Mouse (Mus musculus) gastrocnemius, postnatal 4 days (tissue): ENCODE results near the gene Pigo. TPM values are rescaled to one million over a fixed set of nuclear protein-coding genes. Genes with fewer than 3 reads are reported as not detected.

ENCODE experiments used
- DNase-seq, 2 experiments: peaks; one replicate each; pipeline ENCODE4 v3.0.0; 2021 to 2022; ENCODE audit warnings: low spot score in 2 of 2, mixed read lengths in 2 of 2
- total RNA-seq, 2 experiments: library from RNA; stranded (reverse); gene quantifications; 2 replicates each; pipeline ENCODE4 v1.2.3; 2021

The Pigo gene
- total RNA-seq, 2 experiments from 2014 or later, result 10.7 to 10.8 TPM

GRCm38 (mm10) chr4:43038567-43039495 is 13.2 kb upstream of the Pigo start:
- DNase-seq, result peak in 1 of 2 experiments; percentile 57

GRCm38 (mm10) chr4:43037860-43038566 is 12.4 kb upstream of the Pigo start:
- no peak for DNase-seq

- no peak for DNase-seq
These were observed 10.7 kb upstream of the Pigo start for GRCm38 (mm10) chr4:43036356-43036755.

GRCm38 (mm10) chr4:43035851-43036250 is 10.2 kb upstream of the Pigo start:
- DNase-seq, result no peak

- DNase-seq, result no peak
These were observed 7.9 kb upstream of the Pigo start for GRCm38 (mm10) chr4:43033481-43033880.

GRCm38 (mm10) chr4:43032501-43032900 is 6.9 kb upstream of the Pigo start:
- no peak for DNase-seq

- peak; percentile 77 to 91 for DNase-seq
These were observed 5.8 kb upstream of the Pigo start, which contains the start of gene Stoml2 for GRCm38 (mm10) chr4:43031237-43031995. Stoml2 (minus strand) TSS chr4:43031710.

GRCm38 (mm10) chr4:43030780-43031230 is 5.2 kb upstream of the Pigo start:
- DNase-seq, result no peak

- DNase-seq, result no peak
These were observed 4.7 kb upstream of the Pigo start for GRCm38 (mm10) chr4:43030352-43030751.

GRCm38 (mm10) chr4:43029749-43030148 is 4.1 kb upstream of the Pigo start:
- no peak for DNase-seq

- DNase-seq, result no peak
These were observed 3.5 kb upstream of the Pigo start for GRCm38 (mm10) chr4:43029121-43029520.

GRCm38 (mm10) chr4:43024673-43025072 is 946 bp downstream of the Pigo start:
- DNase-seq, result no peak

- DNase-seq, result no peak
These were observed 4.3 kb downstream of the Pigo start for GRCm38 (mm10) chr4:43021341-43021740.

- DNase-seq, result no peak
These were observed 4.7 kb downstream of the Pigo start for GRCm38 (mm10) chr4:43020876-43021275.

GRCm38 (mm10) chr4:43019641-43020465 is 5.8 kb downstream of the Pigo start:
- DNase-seq, result no peak

GRCm38 (mm10) chr4:43019176-43019575 is 6.4 kb downstream of the Pigo start:
- no peak for DNase-seq

- DNase-seq, result no peak
These were observed 7.5 kb downstream of the Pigo start for GRCm38 (mm10) chr4:43018156-43018555.

- DNase-seq, result no peak
These were observed 13.5 kb downstream of the Pigo start for GRCm38 (mm10) chr4:43012091-43012490.

GRCm38 (mm10) chr4:43010161-43011038 is 15.2 kb downstream of the Pigo start, which contains the start of gene Fancg:
Fancg (minus strand) TSS chr4:43010506.
- peak; percentile 65 to 84 for DNase-seq
